Mouse (Mus musculus) frontal cortex, postnatal 25 days (tissue): Measurements from ENCODE around the gene Timp2.
A peak's percentile ranks its signal among the peaks of the same experiment; 100 is the strongest.
"Not testable (repeated sequence)": the region's sequence is repeated elsewhere in the genome, so short reads cannot be mapped to it uniquely, and the experiment has no call there.

Experiments
- DNase-seq, 2 experiments: peaks; one replicate each; pipeline ENCODE4 v3.0.0; 2022; ENCODE audit warnings: low spot score in 2 of 2

The Timp2 gene

DNA sequence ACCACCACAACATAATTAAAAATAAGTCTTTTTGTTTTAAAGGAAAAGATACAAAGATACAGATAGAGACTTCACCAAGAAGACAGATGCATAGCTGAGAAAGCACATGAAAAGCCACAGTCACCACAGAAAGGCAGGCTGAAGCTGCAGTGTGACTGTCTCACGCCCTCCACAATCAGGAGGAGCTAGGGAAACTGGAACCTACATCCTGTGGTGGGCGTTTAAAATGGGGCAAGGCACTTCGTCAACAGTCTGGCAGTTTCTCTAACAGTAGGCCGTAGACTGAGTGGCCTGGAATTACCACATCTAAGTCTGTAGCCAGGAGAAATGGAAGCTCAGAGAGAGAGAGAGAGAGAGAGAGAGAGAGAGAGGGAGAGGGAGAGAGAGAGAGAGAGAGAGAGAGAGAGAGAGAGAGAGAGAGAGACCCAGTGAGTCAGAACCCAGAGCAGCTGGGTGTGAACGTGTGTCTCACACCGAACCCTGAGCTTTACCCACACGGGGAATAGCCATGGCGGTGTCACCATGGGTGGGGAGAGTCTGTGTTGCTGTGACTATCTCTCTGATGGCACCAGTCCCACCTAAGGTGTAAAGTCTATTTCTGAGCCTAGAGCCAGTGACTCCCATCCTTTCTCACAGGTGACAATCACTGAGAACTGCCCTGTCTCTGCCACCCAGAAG is 17.9 kb downstream of the Timp2 start:
- no peak for DNase-seq

- no peak for DNase-seq
These were observed 22.1 kb downstream of the Timp2 start for GRCm38 (mm10) chr11:118333431-118333830.

GRCm38 (mm10) chr11:118332376-118332775 is 23.2 kb downstream of the Timp2 start:
- no peak for DNase-seq

GRCm38 (mm10) chr11:118330777-118331176 is 24.8 kb downstream of the Timp2 start:
- no peak for DNase-seq

DNA sequence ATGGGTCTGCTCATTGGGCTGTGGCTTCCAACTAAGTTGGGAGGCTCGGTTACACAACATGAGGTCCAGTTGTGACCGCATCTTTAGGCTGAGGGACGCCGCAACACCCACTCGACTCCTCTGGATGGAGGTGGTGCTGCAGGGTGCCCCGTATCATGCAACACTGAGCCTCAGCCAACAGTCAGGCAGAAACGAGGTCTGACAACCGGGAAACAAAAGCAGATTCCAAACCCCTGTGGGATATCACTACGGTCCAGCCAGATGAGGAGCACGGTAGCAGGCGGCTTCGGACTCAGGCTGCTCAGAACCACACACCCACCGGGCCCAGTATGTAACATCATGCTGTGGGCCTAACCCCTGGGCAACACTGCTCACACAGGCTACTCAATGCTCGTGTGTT is 25.2 kb downstream of the Timp2 start:
- no peak for DNase-seq

DNA sequence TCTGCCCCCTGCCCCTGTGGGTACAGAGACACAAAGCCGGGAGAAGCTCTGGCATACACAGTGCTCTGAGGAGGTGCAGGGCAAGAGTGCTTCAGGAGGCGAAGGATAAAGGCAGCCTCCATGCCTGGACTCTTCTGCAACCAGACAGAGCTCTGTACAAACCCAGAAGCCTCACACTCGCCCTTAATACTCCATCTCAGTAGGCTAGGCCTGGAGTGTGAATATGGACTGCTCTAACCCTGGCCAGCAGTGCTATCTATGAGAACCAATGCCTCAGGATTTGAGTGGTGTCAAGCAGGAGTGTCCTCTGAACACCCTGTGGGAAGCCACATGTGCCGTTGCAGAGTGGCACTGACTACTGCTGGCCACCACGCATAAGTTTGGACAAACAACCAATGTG is 26.6 kb downstream of the Timp2 start:
- DNase-seq = no peak

GRCm38 (mm10) chr11:118328511-118328910 is 27.0 kb downstream of the Timp2 start:
- no peak for DNase-seq

DNA sequence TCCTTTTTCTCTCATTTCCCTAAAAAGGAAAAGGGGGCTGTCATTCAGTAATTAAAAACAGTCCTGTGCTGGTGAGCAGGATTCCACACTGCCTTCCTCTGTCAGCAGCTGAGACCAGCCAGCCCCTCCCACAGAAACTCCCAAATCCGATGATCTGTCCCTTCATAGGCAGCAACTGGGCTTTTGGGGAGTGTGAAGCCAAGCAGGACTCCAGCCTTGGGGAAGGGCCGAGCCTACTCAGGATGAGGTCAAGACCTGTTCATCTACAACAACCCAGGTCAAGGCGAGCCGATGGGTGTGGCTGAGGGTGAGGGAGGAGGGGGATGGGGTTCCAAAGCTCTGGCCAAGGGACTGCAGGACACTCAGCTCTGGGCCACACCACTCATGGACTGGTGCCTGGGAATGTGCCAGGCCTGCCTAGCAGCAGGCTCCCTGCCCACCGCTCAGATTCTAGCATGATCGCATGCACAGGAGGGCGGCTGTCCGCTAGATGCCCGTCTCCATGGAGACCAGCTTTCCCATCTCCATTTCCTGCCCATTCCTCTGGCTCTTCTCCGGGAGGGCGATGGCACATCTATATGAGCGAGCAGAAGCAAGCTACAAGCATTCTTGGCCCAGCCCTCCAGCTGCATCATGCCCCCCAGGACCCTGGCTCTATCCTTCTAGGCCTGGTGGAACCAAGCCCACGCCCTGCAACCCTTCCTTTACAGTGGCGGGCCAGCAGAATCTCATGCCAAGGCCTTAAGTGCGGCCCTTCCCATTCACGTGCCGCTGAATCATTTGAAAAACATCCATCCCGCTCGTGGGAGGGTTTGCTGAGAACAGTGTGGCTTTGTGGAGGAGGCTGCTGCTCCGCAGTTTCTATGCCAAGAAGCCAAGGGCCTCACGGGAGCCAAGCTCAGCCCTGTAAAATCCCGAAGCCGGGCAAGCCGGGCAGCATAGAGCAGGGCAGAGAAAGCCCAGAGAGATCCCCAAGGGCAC is 28.3 kb downstream of the Timp2 start:
- peak; percentile 58 to 66 for DNase-seq

- DNase-seq = no peak
These were observed 29.0 kb downstream of the Timp2 start for GRCm38 (mm10) chr11:118326491-118326890.

DNA sequence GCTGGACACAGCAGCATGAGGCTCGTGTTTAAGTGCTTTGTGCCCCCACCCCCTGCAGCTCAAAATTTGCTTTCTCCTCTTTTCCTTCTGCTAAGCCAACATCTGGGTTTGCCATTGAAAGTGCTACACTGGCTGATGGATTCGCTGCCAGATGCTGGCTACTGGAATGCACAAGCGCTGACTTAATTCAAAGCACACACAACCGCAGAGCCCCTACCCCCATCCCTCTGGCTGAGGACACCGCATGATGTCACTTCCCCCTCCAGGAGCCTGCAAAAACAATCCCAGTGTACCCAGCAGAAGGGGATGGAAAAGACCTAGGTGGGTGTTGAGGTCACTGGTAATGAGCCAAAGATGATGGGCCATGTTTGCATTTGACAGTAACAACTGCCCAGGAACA is 31.0 kb downstream of the Timp2 start:
- DNase-seq = no peak

- DNase-seq = no peak
These were observed 31.6 kb downstream of the Timp2 start for GRCm38 (mm10) chr11:118323974-118324373.

DNA sequence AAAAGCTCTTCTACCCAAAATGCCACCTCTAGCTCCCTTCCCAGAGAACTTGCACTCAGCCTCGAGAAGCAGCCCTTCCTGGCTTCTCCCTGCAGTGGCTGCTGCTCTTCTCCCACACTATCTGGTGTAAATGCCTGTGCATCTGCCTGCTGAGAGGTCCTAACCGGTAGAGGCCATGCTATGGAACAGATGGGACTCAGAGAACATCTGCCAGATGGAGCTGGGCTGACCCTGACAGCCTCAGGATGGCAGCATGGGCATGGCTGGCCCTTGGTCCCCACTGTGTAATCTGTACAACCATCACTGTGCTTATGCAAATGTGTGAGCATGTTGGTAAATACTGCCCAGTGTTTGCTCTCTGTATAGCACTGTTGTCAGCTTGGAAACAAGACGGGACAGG is 32.9 kb downstream of the Timp2 start:
- no peak for DNase-seq

DNA sequence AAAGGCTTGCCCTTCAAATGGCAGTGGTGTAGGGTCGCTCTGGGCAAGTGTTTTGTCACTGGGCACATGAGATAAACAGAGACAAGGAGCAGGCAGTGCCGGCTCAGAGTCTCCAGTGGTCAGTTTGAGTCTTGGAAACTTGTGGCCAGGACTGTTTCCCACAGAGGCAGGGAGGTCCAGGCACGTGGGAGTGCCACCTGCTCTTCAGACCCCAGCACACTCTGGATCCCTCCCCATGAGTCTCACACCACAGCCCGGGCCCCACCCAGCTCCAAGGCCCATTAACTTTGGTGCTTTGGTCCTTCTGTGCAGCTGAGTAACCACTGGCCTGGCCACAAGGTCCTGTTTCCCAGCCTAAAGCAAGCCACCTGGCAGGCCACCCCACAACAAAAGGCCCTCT is 33.6 kb downstream of the Timp2 start:
- no peak for DNase-seq

- DNase-seq = no peak
These were observed 34.0 kb downstream of the Timp2 start for GRCm38 (mm10) chr11:118321500-118321899.

DNA sequence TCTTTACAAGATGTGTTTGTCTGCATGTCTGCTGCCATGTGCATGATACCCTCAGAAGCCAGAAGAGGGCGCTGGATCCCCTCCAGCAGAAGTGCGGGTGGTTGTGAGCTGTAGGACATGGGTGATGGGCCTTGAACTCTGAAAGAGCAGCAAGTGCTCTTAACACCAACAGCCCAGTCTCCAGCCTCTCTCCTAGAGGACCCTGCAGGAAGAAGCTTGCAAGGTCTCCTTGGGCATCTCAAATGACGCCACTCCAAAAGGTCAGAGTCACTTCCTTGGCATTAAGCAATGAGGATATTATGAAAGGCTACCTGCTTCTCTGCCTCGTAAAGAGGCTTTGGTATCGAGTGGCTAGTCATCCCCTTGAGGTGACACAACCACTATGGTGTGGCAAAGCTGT is 36.9 kb downstream of the Timp2 start:
- no peak for DNase-seq

DNA sequence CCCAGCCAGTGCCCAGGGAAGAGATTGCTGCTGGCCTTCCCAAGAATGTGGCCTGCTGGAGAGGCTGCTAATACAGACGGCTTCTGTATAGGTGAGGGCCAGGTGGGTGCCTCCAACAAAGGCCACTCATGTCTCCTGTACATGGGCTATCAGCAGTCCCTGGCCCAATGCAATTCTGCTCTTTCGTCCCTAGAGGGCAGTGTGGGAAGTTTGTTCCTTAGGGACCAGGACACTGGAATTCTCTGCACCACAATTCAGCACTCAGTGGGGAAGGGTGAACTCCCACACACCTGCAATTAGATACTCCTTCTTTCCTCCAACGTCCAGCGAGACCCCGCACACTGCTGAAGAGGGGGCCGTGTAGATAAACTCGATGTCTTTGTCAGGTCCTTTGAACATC is 38.4 kb downstream of the Timp2 start:
- DNase-seq = peak in 1 of 2 experiments; percentile 27

- no peak for DNase-seq
These were observed 39.2 kb downstream of the Timp2 start for GRCm38 (mm10) chr11:118316231-118316806.

DNA sequence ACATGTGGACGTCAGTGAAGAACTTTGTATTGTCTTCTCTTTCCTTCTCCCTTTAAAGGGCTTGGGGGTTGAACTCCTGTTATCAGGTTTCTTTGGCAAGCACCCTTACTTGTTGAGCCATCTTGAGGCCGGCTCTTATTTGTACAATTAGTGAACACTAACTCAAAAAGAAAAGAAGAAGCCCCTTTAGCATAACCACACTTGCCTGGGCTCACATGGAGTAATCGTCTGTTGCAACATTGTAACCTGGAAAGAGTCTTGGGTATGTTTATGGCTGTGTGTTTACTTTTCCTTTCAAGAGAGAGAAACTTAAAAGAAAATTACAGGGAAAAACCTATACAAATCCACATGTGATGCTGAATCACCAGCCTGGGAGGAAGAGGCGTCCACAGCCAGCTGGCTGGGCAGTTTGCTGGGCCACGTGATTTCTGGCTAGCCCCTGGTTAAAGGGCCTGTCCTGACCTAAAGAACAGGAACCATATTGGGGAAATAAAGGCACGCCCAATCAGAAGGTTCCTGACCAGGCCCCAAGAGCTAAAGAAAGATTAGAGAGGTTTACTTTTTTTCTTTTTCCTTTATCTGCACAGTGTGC is 43.3 kb downstream of the Timp2 start:
- DNase-seq = no peak

DNA sequence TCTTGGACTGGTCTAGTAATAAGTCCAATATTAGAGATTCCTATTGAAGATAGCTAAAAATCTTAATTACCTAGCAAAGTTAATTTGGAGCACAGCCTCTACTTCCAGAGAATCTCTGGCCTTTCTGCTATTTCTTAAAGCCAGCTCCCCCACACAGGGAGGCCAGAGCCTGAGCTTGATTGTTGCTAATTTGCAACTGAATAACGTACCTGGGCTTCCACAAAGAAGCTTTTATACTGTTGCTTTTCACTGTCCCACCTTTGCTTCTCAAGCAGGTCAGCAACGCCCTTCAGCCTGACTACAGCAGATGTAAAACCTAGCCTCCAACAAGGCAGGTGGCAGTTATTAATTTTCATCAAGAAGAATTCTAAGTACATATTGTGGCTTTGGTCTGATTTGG is 47.6 kb downstream of the Timp2 start:
- DNase-seq = not testable (repeated sequence)

DNA sequence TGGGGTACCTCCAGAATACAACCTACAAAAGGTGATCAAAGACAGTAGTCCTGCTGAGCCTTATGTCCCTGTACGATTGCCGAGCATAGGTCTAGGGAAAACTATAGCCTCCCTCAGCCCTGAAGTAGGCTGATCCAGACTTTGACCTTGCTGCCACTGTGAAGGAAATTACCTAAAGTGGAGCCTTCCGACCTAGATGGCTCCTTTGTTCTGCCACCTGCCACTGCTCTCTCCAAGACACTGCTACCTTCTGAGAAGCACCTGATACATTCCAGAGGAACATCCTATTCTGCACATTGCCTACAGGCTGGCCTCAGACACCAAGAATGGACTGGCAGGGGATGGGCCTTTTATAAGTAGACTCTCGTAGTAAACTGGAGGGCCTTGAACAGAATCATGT is 51.6 kb downstream of the Timp2 start:
- DNase-seq = not testable (repeated sequence)

DNA sequence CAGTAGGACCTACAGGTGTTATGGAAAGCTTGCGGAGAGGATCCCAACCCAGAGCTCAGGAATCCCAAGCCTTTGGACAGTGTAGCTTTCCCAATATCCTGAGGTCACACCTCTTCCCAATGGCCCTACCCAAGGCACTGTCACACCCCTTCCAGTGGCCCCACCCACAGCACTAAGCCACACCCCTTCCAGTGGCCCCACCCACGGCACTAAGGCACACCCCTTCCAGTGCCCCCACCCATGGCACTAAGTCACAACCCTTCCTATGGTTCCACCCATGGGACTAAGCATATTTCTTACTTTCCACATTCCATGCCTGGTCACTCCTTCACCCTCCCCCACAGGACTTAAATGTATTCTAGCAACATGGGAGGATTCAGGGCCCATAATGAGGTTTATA is 56.7 kb downstream of the Timp2 start:
- no peak for DNase-seq

- DNase-seq = no peak
These were observed 57.6 kb downstream of the Timp2 start for GRCm38 (mm10) chr11:118297967-118298366.
